Mouse (Mus musculus): ENCODE results near the gene Endou.

Gene Endou

DNA sequence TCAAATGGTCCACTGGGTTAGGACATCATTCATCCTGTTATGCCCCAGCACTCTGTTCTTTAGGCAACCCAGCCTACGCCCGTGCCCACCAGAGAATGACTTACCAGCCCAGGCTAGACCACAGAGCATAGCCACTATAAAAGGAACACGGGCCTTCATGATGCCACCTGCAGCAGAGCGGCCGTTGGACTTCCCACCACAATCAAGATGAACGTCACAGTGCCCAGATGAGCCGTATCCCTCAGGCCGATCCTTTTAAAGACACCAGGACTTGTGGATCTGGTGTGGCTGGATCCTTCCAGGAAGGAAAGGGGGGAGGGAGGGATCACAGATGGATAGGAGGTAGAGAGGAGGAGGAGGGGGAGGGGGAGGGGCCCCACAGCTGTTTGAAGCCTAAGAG, at the start of gene Endou:
Endou (minus strand) TSS at position 229 of the 400 bp plus-strand sequence.
- in situ Hi-C loops (cut with MboI; ENCODE audit: unreplicated experiment in 2 of 2), result no loop called here

DNA sequence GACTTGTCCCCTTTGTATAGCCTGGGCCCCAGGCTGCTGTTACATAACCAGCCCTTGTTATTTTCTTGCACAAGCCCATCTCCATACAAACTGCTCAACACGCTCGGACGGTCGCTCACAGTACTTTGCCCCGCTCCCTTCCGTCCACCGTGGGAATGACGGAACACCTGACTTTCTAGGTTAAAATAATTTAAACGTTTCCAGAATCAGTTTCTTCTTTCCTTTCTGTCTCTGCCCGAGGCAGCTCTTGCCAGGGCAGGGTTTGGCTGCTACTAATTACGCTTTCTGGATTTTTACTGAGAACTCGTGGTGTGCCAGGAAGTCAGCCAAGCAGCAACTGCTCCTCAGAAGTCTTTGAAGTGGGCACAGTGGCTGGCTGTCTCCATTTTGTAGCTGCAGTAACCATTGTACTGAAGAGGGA, 49.5 kb upstream of the Endou start:
- in situ Hi-C loops (cut with MboI; ENCODE audit: unreplicated experiment in 2 of 2), result loop anchor here (5.0 to 25.0 kb wide), 4 partner anchors 63 to 586 kb away; partner anchors contain the start of gene Tmem106c (in 1 of the 2)

DNA sequence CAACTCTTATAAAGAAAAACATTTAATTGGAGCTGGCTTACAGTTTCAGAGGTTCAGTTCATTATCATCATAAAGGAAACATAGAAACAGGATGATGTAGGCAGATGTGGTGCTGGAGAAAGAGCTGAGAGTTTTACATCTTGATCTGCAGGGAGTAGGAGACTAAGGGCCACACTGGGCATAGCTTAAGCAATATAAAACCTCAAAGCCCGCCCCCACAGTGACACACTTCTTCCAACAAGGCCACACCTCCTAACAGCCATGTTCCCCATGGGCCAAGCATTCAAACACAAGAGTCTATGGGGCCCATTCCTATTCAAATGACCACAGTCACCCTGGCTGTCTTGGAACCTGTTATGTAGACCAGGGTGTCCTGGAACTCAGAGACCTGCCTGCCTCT, 48.4 kb upstream of the Endou start:
- in situ Hi-C loops (cut with MboI; ENCODE audit: unreplicated experiment in 2 of 2), result loop anchor here (5.0 to 25.0 kb wide), 3 partner anchors 62 to 317 kb away; no protein-coding TSS in a partner anchor

DNA sequence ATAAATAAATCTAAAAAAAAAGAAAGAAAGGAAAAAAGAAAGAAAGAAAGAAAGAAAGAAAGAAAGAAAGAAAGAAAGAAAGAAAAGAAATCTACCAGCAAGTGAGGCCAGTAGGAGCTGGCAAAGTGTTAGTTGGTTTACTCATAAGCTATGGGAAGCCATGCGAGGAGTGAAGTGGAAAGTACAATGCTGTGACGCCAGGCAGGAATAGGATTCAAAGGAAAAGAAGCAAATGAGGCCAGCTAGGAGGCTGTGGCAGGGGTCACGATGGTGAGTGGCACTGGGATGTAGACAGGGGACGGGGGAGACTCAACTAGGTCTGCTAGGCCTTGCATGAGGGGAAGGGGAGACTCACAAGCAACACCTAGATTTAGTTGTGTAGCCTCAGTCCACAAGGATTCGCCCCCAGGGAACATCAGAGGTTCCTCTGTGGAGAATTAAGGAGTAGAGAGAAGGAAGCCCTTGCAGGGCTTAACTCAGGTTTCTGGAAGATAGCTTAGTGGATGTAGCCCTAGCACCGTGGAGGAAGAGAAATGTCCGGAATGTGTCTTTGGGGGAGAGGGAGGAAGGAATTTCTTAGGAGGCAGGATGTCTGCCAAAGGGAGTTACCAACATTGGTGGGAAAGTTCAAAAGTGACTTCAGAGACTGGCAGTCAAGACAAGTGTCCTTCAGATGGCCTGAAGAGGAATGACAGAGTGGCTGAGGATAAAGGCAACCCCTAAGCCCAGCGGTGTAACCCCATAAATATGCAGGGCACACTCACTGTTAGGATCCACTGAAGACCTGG, 47.4 kb upstream of the Endou start, which contains the start of gene Slc48a1:
Slc48a1 (plus strand) TSS at position 210 of the 788 bp plus-strand sequence.
- in situ Hi-C loops (cut with MboI; ENCODE audit: unreplicated experiment in 2 of 2), result loop anchor here (5.0 to 25.0 kb wide), 3 partner anchors 61 to 316 kb away; no protein-coding TSS in a partner anchor

DNA sequence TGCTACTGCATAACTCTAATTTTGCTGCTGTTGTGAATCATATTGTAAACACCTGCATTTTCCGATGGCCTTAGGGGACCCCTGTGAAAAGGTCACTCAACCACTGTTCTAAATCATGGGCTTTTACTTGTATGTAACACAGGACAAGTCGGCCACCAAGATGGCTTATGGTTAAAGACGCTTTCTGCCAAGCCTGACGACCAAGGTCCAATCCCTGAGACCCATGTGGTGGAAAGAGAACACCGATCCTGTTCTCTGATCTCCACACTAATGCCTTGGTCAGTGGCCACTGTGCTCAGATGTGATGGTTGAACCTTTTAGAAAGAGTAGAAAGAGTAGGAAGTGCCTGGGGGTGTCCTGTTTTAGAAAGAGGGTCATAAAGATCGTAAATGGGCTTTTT, 45.8 kb upstream of the Endou start:
- in situ Hi-C loops (cut with MboI; ENCODE audit: unreplicated experiment in 2 of 2), result loop anchor here (5.0 to 25.0 kb wide), 3 partner anchors 60 to 315 kb away; no protein-coding TSS in a partner anchor

DNA sequence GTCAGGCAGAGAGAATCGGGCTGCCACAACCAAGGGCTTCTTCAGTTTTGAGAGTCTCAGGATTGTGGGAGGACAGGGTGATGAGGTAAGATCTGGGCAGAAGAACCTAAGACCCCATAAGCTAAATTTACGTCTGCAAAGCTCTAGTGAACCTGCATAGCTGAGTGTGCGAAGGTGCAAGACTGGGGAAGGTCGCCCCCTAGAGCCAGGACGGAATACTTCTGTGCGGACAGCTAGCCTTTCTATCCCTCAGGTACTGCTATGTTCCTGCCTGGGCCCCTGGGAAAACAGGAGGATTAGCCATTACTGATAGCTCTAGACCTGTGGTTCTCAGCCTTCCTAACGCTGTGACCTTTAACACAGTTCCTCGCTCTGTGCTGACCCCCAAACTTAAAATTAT, 45.4 kb upstream of the Endou start:
- in situ Hi-C loops (cut with MboI; ENCODE audit: unreplicated experiment in 2 of 2), result loop anchor here (5.0 to 25.0 kb wide), 3 partner anchors 59 to 314 kb away; no protein-coding TSS in a partner anchor

DNA sequence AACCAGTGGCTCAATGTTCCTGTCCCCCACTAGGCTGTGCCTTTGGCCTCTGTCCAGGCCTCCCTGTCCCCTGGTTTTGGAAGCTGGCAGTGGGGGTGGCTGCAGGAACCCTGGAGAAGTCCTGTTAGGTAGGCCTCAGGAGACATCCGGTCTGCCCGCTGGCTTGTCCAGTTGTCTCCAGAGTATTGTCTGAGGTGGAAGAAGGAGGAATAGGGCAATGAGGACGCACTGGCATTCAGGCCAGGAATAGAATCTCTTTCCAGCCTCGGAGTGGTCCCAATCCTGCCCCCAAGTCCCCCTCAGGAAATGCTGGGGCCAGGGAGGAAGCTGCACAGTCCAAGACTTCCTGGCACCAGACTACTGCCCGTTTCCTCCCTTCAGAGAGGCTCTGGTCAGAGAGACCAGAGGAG, 42.8 kb upstream of the Endou start:
- in situ Hi-C loops (cut with MboI; ENCODE audit: unreplicated experiment in 2 of 2), result no loop called here

DNA sequence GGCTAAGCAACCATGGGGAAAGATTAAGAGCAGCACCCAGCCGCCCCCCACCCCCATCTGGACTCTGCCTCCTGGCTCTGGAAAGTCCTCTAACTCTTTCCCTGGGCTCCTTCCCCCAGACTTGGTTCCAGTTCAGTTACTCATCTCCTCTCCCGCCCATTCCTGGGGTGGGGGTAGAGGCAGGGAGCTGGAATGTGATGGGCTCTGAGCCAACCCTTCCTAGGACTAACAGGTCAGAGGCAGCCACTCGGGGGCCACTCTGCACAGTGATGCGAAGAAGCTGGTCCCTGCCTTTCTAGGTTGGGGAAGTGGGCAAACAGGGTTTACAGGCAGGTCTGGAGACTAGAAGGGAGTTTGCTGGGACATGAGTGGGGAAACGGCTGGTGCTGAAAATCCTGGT, 42.0 kb upstream of the Endou start:
- in situ Hi-C loops (cut with MboI; ENCODE audit: unreplicated experiment in 2 of 2), result no loop called here

DNA sequence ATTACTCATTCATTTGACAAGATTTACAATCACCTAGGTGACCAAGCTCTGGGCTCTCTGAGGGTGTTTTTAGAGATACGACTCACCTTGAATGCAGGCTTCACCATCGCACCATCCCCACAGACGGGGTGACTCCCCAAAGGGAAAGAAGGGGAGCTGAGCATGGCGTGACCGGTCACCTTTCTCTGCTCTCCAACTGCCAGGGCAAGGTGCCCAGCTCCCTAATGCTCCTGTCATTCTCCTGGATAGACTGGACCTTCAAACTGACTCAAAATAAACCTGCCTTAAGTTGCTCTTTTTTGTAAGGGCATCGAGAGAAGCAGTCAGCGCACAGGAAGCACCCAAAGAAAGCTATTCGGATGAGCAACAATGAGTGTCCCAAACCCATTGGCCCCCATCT, 39.1 kb upstream of the Endou start:
- in situ Hi-C loops (cut with MboI; ENCODE audit: unreplicated experiment in 2 of 2), result no loop called here

DNA sequence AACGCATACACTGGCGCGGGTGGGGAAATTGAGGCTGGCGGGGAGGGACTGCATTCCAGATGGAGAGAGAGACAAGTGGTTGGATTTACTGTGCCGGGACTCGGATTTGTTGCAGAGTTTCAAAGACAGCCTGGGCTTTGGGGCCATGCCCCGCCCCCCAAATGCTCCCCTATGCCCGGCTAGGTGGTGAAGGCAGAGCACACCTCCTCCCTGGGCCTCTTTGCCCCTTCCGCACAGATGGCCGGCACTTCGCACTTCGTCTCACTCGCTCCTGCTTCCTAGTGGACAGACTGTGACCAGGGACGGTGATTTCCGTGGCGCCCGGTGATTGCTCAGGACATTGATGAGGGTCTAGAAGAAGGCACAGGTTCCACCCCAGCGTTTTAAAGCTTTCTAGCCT, 37.1 kb upstream of the Endou start:
- in situ Hi-C loops (cut with MboI; ENCODE audit: unreplicated experiment in 2 of 2), result no loop called here

DNA sequence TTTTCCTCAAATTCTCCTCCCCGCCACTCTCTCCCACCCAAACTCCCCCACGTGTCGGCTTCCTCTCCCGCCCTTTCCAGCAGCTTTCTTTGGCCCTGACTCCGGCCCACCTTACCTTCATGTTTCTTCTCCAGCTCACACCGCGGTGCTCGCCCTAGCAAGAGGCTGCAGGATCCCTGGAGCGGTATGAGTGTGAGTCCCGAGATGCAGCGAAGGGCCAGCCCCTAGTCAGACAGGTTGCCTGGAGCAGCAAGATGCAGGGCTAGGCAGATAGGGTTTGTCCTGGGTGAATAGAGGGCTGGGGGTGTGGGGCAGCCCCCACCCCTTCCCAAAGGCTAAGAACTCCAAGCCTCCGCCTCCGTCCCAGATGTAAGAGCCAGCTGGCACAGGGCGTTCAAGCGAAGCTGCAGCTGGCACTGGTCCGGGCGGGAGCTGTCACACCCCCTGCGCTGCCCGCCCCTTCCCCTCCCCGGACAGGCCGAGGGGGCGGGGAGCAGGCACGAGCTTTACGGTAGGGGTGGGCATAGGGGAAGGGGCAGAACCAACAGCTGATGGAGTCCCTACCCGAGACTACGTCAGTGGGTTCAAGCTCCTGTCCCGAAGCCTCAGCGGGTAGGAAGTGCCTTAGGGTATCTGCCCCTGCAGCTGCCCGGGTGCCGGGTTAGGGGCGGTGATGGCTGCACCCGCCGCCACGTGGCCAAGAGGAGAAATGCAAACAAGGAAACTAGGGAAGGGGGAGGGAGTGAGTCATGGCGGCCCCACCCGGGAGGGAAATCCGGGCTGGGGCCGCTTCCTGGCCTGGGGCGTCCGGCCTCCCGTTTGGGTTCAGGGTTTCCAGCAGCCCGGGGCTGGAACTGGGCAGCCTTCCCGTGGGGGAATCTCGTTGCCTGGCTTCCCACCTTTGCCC, 36.4 kb upstream of the Endou start, which contains the start of gene Rapgef3:
Rapgef3 (minus strand) TSS at position 693 of the 907 bp plus-strand sequence.
- in situ Hi-C loops (cut with MboI; ENCODE audit: unreplicated experiment in 2 of 2), result no loop called here

DNA sequence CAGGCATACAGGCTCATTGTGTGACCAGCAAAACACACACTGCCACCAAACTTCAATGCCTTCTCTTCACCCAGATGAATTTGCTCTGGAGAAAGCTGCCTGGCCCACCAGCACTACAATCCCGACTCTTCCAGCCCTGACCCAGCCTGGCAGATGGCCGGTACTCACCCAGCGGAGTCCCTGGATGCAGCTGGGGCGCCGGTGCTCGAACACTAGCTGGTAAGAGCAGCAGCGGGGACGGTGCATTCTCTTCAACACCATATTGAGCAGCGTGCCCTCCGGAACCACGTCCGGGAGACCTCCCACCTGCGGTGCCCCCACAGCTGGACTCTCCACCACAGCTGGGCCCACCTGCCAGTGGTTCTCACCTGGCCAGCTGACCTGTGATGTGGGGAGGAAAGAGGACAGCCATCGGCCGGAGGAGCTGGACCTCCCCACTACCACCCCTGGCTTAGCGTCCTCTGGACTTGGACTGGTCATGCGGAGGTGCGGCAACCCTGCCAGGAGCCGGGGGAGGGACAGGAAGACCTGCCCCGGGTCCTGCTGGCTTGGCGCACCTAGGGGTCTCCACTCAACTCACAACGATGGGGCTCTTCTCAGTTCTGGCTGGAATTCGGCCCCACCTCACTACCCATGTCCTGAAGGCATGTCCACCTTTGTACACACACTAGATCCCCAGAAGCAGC, 35.6 kb upstream of the Endou start:
- in situ Hi-C loops (cut with MboI; ENCODE audit: unreplicated experiment in 2 of 2), result no loop called here

DNA sequence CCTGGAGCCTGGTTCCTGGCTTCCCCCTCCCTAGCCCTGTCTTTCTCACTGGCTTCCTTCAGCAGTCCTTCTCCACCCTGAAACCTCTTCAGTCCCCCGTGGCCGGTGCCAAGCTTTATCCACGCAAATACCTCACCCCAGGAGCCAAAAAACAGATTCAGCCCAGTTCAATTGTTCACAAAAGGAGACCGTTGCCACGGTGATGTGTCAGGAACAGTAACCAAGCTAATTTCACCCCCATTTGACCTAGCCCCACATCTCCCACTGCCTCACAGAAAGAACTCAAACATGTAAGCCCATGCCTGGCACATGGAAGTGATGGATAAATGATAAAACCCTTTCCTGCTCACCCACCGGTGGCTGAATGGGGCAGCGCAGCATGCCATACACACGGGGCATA, 35.1 kb upstream of the Endou start:
- in situ Hi-C loops (cut with MboI; ENCODE audit: unreplicated experiment in 2 of 2), result no loop called here

DNA sequence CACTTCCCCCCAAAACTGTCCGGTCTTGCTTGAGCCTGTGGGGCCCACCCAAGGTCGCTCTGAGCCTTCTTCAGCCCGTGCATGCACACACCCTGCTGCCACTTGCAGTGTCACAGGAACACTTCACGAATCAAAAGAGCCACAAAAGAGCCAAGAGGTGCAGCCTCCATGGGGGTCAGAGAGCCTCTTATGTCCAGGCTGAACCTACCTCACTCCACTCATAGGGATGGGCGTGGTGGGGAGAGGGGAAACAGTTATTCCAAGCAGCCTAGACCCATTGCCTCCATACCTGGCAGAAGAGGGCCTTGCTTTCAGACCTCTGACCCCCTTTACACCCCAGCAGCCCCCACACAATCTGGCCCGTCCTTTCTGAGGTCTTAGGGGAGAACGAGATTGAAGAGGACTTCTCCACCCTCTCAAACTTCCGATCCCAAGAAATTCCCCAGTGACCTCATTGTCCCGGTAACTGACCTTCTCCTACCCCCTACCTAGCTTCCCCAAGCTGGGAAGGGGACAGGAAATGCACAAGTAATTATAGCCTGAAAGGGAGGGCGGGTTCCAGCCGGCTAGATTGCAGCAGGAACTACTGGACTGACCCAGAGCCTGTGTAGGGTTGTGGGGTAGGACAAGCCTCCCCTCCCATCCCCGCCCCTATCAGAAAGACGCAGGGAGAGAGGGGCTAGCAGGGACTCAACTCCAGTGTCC, 34.1 kb upstream of the Endou start:
- in situ Hi-C loops (cut with MboI; ENCODE audit: unreplicated experiment in 2 of 2), result no loop called here

DNA sequence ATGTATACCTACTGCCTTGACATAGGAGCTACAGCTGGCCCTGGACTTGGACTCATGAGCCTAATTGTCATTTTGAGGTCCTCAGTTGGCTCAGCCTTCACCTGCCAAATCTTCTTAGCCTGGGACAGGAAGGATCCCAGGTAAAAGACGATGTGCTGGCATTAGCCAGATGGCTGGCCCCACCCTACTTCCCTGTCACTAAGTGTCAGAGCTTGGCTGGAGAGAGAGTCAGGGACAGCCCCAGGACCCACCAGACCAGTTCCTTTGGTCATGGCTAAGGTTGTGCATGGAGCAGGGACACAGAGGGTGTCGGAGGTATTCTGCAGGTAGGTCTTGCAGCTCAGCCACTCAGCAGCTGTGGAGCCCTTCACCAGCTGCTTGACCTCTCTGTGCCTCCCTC, 33.4 kb upstream of the Endou start:
- in situ Hi-C loops (cut with MboI; ENCODE audit: unreplicated experiment in 2 of 2), result loop anchor here in 1 of 2 experiments (5.0 kb wide), 1 partner anchor 42 kb away; no protein-coding TSS in a partner anchor

DNA sequence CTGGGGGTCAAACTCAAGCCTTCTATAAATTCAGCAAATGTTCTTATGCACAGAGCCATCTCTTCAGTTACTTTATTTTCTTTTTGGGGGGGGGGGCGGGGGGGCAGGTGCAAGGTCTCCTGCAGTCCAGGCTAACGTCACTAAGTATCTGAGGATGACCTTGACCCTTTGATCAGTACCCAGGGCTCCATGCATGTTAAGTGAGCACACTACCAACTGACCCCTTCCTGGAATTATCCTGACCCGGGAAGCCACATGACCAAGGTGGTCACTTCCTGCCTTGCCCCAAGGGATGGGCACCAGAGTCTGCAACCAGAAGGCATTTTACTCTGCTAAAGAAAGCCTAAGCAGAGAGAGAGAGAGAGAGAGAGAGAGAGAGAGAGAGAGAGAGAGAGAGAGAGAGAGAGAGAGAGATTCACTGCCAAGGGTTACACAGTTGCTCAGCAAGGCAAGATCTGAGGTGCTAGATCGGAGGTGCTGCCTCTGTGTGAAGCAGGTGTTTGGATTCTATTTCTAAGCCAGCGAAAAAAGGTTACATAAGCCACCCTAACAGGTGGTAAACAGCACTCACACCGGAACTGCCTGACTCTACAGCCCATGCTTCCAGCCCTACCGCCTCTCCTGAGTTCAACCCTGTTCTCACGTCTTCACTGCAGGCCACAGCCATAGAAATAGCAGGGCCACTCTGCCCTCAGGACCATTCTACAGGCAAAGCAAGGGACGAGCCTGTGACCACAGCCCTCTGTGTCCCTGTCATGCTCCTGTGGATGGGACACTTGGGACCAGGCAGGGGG, 32.3 kb upstream of the Endou start:
- in situ Hi-C loops (cut with MboI; ENCODE audit: unreplicated experiment in 2 of 2), result loop anchor here in 1 of 2 experiments (5.0 kb wide), 1 partner anchor 41 kb away; no protein-coding TSS in a partner anchor

DNA sequence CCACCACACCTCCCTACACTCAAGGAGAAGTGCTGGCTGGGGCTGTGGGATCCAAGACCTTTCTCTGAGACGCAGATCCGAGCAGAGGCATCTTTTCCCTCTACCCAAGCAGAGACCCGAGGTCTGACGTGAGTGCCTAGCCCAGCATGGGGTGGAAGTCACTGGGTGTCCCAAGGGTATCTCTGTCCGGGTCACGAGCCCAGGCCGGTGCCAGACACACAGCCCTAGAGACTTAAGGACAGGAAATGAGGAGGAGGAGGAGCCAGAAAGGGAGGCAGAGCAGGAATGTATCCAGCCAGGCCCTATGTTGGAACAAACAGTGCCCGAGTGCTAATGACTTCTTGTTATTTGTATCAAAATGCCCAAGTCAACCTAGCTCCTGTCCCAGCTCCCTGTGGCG, 31.6 kb upstream of the Endou start:
- in situ Hi-C loops (cut with MboI; ENCODE audit: unreplicated experiment in 2 of 2), result loop anchor here in 1 of 2 experiments (5.0 kb wide), 1 partner anchor 40 kb away; no protein-coding TSS in a partner anchor

DNA sequence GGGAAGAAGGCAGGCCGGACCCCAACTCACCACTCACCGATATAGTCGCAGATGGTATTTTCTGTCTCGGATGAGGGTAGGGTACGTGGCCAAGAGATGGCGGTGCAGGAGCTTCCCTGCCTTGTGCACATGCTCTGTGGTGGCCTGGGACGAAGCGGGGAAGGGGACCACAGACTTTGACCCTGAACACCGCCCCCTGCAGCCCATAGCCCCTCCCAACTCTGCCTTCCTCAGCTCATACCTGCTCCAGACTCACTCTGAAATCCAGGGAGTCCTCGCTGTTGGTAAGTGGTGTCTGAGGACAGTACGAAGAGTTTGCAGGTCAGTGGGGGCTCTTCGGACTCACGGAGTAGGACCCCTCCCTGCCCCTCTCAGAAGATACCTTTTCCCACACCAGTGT, 30.3 kb upstream of the Endou start:
- in situ Hi-C loops (cut with MboI; ENCODE audit: unreplicated experiment in 2 of 2), result loop anchor here in 1 of 2 experiments (5.0 kb wide), 1 partner anchor 39 kb away; no protein-coding TSS in a partner anchor

DNA sequence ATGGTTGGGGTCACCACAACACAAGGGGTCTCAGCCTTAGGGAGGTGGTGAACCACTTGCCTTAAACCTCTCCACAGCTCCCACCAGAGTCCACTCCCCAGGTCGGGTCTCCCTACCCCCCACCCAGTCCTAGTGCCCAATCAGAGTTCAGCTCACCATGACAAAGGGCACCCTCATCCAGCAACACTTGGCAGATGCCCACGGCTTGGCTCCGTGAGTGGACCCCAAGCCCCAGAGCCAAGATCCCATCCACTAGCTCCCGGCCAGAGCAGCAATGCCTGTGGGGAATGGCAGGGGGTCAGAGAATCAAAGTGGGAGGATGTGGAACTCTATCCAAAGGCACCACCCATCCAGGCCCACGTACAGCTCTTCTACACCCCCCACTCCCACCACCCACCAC, 29.8 kb upstream of the Endou start:
- in situ Hi-C loops (cut with MboI; ENCODE audit: unreplicated experiment in 2 of 2), result loop anchor here in 1 of 2 experiments (5.0 kb wide), 1 partner anchor 39 kb away; no protein-coding TSS in a partner anchor
